Mouse (Mus musculus): ENCODE data around the gene Map3k21. TPM values are rescaled to one million over a fixed set of nuclear protein-coding genes. Genes with fewer than 3 reads are reported as not detected.
A peak's percentile ranks its signal among the peaks of the same experiment; 100 is the strongest.

The Map3k21 gene
- polyA plus RNA-seq, 1 experiment from 2014 or later = 0.04 TPM

DNA sequence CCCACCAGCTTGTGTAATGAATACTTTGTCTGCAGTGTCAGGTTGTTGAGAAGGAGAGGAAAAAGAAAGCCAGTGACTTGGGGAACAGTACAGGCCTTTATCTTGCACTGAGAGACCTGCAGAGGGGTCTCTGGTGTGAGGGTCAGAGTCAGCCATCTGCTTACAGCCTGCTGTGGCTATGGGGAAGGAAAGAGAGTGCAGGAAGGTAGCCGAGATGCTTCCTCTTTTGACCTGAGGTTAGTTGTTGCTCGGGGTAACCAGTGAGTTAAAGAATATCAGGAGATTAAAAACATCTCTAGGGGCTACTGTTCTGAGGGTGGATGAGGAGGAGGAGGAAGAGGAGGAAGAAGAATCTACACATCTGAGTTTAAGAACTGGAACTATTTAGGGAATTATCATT lies 77.7 kb downstream of the Map3k21 start:
- Histone ChIP-seq H3K4me1 (peaks cover 12% of the 10 kb centered on the region), H3K27ac (replicated peaks) (no peak overlapping the region), H3K36me3 (replicated peaks) (no peaks in the 10 kb centered on the region), H3K27me3 (replicated peaks; ENCODE audit: low read depth, poor library complexity, severe bottlenecking) (peaks cover 31% of the 10 kb centered on the region), H3K4me3 (no peak overlapping the region), H3K9me3 (no peaks in the 10 kb centered on the region)
- WGBS = 46% methylated on average over 2 of the region's 2 CpGs
- DNase-seq (ENCODE audit: low spot score) = no peak

DNA sequence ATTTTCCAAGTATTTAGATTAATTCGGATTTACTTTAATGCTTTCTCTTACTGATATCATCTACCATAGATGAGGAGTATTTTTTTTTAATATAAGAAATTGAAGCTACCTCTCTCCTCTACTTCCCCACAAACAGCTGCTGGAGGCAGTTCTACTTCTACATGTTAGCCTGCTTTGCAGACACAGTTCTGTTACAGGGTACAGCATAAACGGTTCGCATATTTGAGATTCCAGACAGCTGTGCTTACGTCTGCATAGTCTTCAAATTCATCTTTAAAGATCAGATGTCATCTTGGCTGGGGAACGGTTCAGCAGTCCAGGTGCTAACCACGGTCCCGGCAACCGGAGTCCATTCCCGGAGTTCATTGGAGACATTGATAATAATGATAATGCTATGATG lies 83.4 kb downstream of the Map3k21 start:
- 70% methylated on average over 9 of the region's 9 CpGs for whole genome bisulfite sequencing
- peaks cover 83% of the 10 kb centered on the region for H3K27me3 ChIP-seq (replicated peaks; ENCODE audit: low read depth, poor library complexity, severe bottlenecking)
- H3K4me1 ChIP-seq = peaks cover 42% of the 10 kb centered on the region

DNA sequence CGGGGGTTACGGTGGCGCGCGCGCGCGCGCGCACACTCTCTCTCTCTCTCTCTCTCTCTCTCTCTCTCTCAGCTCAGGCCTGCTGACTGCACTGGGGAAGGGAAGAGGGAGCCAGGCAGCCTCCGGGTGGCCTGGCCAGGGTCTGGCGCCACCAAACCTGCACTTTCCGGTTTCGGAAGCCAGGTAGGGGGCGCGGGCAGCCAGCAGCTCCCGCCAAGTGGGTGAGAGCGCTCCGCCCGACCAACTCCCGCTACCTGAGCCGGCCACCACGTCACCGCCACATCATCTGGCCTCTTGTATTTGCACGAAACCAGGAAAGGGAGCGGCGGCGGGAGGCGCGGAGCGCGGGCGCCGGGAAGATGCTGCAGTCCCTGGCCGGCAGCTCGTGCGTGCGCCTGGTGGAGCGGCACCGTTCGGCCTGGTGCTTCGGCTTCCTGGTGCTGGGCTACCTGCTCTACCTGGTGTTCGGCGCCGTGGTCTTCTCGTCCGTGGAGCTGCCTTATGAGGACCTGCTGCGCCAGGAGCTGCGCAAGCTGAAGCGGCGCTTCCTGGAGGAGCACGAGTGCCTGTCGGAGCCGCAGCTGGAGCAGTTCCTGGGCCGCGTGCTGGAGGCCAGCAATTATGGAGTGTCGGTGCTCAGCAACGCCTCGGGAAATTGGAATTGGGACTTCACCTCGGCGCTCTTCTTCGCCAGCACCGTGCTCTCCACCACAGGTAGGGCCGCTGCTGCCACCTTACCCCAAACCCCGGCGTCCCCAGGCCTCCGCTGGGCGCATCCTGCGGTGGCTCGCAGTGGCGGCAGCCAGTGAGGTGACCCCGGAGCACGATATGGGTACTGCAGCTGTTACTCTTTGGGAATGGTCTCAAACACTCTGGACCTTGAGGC lies 85.1 kb downstream of the Map3k21 start, which contains the start of gene Kcnk1:
Kcnk1 (plus strand) TSS at position 70 of the 886 bp plus-strand sequence.
- WGBS = under 1% methylated on average over 73 of the region's 73 CpGs
- peaks cover 81% of the 10 kb centered on the region for H3K27me3 ChIP-seq (replicated peaks; ENCODE audit: low read depth, poor library complexity, severe bottlenecking)
- H3K9me3 ChIP-seq = no peaks in the 10 kb centered on the region
- H3K4me1 ChIP-seq = peaks cover 42% of the 10 kb centered on the region
- peak; percentile 85 for DNase-seq (ENCODE audit: low spot score)
- peak within 1 kb of the TSS; percentile 84 for H3K27ac ChIP-seq (replicated peaks)
- no peaks in the 10 kb centered on the region for H3K36me3 ChIP-seq (replicated peaks)
- peak within 1 kb of the TSS; percentile 66 for H3K4me3 ChIP-seq

More for the DNA sequence above, 83.4 kb downstream of the Map3k21 start:
- no peak for DNase-seq (ENCODE audit: low spot score)
- no peak overlapping the region for H3K27ac ChIP-seq (replicated peaks)
- H3K9me3 ChIP-seq = no peaks in the 10 kb centered on the region
- no peaks in the 10 kb centered on the region for H3K36me3 ChIP-seq (replicated peaks)
- no peak overlapping the region for H3K4me3 ChIP-seq

DNA sequence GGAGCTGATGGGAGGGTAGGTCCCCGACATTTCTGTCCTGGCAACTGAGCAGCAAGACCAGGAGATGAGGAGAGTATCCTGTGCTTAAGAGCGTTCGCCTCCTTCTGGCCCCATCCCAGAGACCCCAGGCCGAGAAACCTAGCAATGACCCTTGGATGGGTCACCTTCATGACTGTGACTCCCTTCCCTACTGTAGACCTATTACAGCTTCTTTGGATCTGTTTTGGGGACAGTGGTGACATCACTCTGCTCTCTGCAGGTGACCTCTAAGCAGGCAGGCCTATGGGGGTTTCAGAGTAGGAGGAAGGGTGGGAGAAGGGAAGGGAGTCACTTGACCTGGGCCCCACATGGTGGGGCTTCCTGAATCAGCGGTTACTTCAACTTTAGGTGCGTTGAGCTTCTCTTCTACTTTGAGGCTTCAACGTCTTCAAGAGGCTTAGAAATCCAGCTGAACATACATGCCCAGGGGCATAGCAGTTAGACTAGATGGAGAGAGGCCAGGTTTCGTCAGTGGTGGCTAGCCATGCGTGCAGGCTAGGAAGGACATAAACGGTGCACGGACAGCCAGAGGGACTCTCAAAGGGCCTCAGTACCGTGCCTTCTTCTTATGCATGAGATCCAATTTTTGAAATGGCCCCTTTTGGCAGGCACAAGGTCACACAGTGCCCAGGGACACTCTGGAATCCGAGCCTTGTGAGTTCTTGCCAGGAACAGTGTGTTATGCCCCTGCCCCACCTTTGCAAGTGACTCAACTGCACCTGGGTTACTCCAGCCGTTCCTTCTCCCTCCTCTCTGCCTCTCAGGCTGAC lies 86.0 kb downstream of the Map3k21 start:
- Histone ChIP-seq H3K4me3 (peak overlapping the region; percentile 66), H3K9me3 (no peaks in the 10 kb centered on the region), H3K27ac (replicated peaks) (peak overlapping the region; percentile 84), H3K36me3 (replicated peaks) (peaks cover 3% of the 10 kb centered on the region; the same call in 1 of the 2 replicates), H3K4me1 (peaks cover 42% of the 10 kb centered on the region), H3K27me3 (replicated peaks; ENCODE audit: low read depth, poor library complexity, severe bottlenecking) (peaks cover 80% of the 10 kb centered on the region)
- DNase-seq (ENCODE audit: low spot score) = peak; percentile 17
- WGBS = 8% methylated on average over 14 of the region's 14 CpGs

DNA sequence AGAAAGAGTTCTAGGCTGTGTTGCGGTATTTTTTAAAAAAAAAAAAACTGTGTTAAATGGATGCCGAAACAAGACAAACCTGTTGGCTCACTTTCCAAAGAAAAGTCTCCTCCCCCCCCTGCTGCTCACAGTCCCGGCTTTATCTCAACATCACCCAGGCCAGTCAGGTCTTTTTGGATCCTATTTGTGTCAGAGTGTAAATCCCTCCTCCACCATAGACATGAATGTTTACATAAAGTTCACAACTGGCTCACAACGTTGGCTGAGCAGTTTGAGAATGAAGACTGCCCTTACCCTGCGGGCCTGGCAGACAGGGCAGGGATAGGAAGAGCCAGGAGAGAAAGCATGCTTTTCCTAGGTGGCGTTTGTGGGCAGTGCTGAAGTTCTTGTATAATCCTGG lies 86.7 kb downstream of the Map3k21 start:
- H3K4me1 ChIP-seq = peaks cover 42% of the 10 kb centered on the region

More for the DNA sequence above, 86.7 kb downstream of the Map3k21 start:
- peak overlapping the region; percentile 66 for H3K4me3 ChIP-seq
- H3K27ac ChIP-seq (replicated peaks) = no peak overlapping the region
- peaks cover 73% of the 10 kb centered on the region for H3K27me3 ChIP-seq (replicated peaks; ENCODE audit: low read depth, poor library complexity, severe bottlenecking)
- peaks cover 5% of the 10 kb centered on the region; the same call in 1 of the 2 replicates for H3K36me3 ChIP-seq (replicated peaks)
- WGBS = 25% methylated on average over 6 of the region's 6 CpGs
- H3K9me3 ChIP-seq = no peaks in the 10 kb centered on the region
- peak; percentile 10 for DNase-seq (ENCODE audit: low spot score)

Other genes starting within 250 kb of the Map3k21 start
- 5.7 and 7.0 TPM in 2 replicates for gene Map10, start 240.6 kb upstream of the Map3k21 start, polyA plus RNA-seq (2016; fragmentation: Nextera tagmentation; extraction: Ambion mirVana)
- 18.8 and 19.3 TPM in 2 replicates for gene Ntpcr, start 180.5 kb upstream of the Map3k21 start, polyA plus RNA-seq (2016; fragmentation: Nextera tagmentation; extraction: Ambion mirVana)
- gene Pcnx2, start 12.1 kb upstream of the Map3k21 start, polyA plus RNA-seq (2016; fragmentation: Nextera tagmentation; extraction: Ambion mirVana) = 0.10 and 0.15 TPM in 2 replicates
- gene Kcnk1, start 84.7 kb downstream of the Map3k21 start, polyA plus RNA-seq (2016; fragmentation: Nextera tagmentation; extraction: Ambion mirVana) = 17.0 and 17.9 TPM in 2 replicates

Data from embryonic facial prominence, embryonic 10.5 days (tissue).